Mouse (Mus musculus): ENCODE measurements around the gene Knstrn. TPM values are rescaled to one million over a fixed set of nuclear protein-coding genes. Genes with fewer than 3 reads are reported as not detected.

Gene Knstrn
- total RNA-seq, 2 experiments from 2014 or later = 5.9 to 10.7 TPM

DNA sequence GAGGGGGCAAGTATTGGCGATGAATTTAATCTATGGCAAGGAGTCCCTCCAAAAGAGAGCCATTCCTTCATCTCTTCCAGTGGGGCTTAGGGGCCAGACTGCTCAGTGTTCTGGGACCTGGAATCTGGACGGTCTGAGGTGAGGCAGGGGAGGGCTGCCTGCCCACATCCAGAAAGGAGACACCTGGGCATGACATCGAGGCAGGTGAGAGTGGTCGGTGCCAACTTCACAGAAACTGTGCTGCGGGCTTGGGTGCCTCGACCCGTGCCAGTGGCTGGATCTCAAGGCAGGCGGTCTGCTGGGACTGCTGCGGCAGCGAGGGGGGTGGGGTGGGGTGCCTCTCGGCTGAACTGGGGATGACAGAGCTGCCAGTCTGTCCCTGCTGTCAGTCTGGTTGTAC is 84.0 kb downstream of the Knstrn start:
- intact Hi-C loops (cut with DNase I) = no loop called here
- no peak for DNase-seq

DNA sequence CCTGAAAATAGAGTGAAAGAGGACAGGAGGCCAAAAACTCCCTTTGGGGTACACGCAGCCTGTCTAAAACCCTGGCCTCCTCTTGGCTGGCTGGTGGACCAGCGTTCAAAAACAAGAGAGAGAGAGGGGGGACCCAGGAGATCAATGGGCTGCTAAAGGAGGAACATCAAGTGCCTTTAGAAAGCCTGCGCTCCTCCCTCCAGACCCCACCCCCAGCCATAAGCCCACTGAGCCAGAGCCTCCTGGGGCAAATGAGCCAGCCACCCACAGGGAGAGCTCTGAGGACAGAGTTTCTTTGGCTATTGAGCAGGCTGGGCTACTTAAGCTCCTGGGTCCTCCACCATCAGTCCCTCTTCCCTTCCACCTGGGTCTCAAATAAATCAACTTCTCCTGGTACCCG is 85.0 kb downstream of the Knstrn start:
- no peak for DNase-seq
- intact Hi-C loops (cut with DNase I) = no loop called here

- intact Hi-C loops (cut with DNase I) = no loop called here
- no peak for DNase-seq
Observed at GRCm38 (mm10) chr2:118899306-118899705, 85.5 kb downstream of the Knstrn start.

DNA sequence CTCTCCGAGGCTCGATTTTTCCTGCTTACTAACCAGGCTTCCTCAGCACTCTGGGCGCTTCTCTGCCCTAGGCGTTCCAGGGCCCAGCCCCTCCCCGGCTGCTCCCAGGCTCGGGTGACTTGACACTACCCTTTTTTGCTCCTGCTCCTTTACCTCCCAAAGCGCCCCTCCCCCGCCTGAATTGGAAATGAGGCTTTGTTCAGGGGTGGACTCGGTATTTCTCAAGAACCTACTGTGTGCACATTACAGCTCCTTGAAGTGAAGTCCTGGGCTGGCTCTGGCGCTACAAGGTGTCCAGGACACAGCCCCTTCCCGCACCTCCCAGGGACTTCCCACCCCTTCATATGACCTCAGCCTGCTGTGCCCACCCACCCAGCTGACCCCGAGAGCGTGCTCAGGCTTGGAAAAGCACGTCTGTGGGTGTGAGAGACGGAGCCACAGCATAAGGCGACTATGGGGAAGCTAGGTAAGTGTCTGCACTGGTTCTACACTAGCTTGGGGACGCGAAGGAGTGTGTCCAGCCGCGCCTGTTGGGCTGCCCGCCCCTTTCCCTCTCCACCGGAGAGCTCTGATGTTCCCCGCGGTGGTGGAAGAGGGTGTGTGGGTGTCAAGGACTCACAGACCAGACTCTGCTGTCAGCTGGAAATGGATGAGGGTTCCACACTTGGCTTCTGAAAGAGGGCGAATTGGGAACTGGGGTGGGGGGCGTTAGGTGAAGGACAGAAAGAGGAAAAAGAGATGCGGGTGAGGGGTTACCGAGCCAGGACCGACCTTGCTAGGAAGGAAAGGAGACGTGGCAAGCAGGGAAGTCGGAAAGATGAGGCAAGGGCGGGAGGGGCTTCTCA is 86.4 kb downstream of the Knstrn start, which contains the start of gene Bahd1:
Gene Bahd1, plus strand, starts transcription at position 397 of the 845 bp plus-strand sequence.
- intact Hi-C loops (cut with DNase I) = loop anchor here (10.0 kb wide), 1 partner anchor 285 kb away; no protein-coding TSS in a partner anchor
- DNase-seq = peak; percentile 31 to 35

DNA sequence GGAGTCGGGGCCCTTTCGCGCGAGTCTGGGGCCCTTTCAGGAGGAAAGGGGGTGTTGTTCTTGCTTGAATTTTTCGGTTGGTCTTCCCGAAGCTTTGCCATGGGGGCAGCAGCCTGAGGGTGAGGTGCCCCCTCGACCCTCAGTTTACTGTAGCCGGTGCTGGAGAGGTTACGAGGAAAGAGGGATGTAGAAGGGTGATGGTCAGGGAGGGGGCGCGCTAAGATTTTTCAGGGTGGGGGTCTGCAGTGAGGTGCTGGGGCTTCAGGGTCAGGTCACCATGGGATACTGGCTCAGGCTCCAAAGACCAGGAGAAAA is 87.0 kb downstream of the Knstrn start:
- DNase-seq = no peak
- intact Hi-C loops (cut with DNase I) = loop anchor here (10.0 kb wide), 1 partner anchor 284 kb away; no protein-coding TSS in a partner anchor

DNA sequence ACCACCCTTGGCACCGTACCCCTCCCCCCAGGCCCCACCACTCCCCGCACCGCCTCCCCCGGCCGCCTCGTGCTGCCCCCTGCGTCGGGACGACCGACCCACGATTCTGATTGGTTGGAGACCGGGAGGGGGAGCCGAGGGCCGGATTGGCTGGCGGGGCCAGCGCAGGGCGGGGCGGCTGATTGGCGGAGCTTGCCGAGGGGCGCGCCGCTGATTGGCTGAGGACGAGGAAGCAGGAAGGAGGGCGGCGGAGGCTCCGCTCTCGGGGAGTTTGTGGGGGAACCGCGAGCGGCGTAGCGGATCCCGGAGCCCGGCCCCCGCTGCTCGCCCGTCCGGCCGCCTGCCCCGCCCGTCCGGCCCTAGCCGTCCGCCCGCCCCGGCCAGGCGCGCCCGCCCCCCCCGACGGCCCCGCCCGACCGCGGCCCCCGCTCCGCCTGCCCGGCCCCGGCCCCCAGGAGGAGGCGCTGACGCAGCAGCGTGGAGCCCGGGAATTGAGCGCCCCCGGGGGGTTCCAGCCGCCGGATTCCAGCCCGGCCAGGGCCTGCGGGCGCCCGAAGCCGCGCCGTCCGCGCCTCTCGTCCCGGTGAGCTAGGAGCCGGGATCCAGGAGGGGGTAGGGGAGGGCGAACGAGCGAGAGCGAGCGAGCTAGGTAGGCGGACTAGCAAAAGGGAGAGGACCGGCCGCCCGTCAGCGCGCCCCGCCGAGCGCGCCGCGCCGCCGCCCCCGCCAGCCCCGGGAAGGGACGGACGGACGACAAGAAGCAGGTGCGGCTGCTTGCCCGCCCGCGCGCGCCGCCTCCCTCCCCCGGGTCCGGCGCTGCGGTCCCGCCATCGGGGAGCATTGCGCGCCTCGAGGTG is 87.6 kb downstream of the Knstrn start:
- DNase-seq = peak; percentile 97 to 98
- intact Hi-C loops (cut with DNase I) = loop anchor here (10.0 kb wide), 1 partner anchor 283 kb away; no protein-coding TSS in a partner anchor

DNA sequence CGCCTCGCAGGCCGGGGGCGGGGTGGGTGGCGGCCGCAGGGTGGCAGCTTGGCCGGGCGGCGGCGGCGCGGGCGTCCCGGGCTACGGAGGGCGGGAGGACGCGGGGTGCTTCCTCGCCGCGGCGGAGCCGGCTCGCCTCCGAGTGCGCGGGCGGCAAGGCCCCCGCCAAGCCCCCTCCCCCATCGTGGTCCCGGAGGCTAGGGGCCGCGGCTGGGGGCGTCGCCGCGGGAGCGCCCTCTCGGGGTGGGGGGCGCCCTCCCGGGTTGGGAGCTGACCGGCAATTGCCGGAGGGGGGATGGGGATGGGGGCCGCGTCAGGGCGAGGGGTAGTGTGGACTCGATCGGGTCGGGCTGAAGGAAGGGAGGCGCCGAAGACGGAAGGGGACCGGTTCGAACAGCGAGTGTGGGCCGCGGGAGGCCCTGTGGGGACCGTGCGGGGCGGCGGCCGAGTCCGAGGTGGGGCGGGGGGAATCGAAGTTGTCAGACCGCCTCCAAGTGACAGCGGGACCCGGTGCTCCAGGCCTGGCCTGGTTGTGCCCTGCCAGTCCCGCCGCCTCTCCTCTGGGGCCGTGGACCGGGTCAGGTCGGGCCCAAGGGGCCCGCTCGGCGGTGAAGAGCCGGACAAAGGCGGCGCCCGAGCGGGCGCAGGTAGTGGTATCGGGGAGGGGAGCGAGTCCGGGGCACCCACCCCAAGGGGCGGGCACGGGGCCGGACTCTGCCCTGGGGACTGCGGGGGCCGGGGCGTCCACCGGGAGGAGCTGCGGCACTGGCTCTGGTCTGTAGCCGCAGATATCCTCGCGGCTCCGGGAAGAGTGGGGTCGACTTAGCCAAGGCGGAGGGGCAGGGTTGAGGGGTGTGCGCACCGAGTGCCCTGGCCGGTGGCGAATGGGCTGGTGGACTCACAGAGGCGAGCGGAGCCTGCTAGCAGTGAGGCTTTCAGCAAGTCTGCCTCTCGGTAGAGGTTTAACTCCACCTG is 88.5 kb downstream of the Knstrn start:
- intact Hi-C loops (cut with DNase I) = loop anchor here (10.0 kb wide), 1 partner anchor 282 kb away; no protein-coding TSS in a partner anchor
- DNase-seq = peak; percentile 65 to 66

DNA sequence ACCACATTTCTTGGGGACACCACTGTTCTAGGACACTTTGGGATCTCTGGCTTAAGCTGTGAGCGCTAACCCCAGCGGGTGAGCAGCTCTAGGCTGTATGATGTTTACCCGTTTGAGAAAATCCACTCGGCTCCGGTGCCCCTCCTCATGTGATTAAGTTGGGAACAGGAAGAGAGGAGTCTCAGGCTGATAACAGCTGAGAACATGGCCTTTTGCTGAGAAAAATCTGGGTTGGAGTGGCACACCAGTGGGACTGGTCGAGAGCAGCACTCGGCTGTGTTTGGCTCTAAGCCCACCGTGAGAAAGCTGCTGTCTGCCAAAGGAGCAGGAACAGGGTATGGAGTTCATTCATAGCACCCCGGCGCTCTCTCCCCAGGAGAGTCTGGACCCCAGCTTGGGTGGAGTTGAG is 89.5 kb downstream of the Knstrn start:
- intact Hi-C loops (cut with DNase I) = loop anchor here (10.0 kb wide), 1 partner anchor 281 kb away; no protein-coding TSS in a partner anchor
- DNase-seq = peak in 1 of 2 experiments; percentile 42

Other genes with a start within 250 kb of the Knstrn start
- 1 to 10 TPM; 3.8 to 8.5 TPM for gene Bub1b, start 215.8 kb upstream of the Knstrn start, total RNA-seq (2021)
- 10 to 100 TPM in 1 of 2 experiments, 1 to 10 TPM in 1; 7.8 to 10.9 TPM for gene Pak6, start 150.7 kb upstream of the Knstrn start, total RNA-seq (2021)
- gene Ankrd63, start 110.0 kb upstream of the Knstrn start, total RNA-seq (2021) = 1 to 10 TPM; 1.7 to 2.8 TPM
- 1 to 10 TPM; 2.4 to 2.7 TPM for gene Plcb2, start 85.6 kb upstream of the Knstrn start, total RNA-seq (2021)
- 10 to 100 TPM; 36.2 to 38.6 TPM for gene Inafm2, start 68.2 kb upstream of the Knstrn start, total RNA-seq (2021)
- gene Ccdc9b, start 51.3 kb upstream of the Knstrn start, total RNA-seq (2021) = 10 to 100 TPM; 15.5 to 17.5 TPM
- not detected for gene Phgr1, start 41.2 kb upstream of the Knstrn start, total RNA-seq (2021)
- gene Disp2, start 34.3 kb upstream of the Knstrn start, total RNA-seq (2021) = under 1 TPM; 0.02 to 0.10 TPM
- gene Ivd, start 48.0 kb downstream of the Knstrn start, total RNA-seq (2021) = 100 to 1,000 TPM; 150 to 163 TPM
- gene Bahd1, start 86.4 kb downstream of the Knstrn start, total RNA-seq (2021) = 10 to 100 TPM; 15.9 to 17.7 TPM
- 10 to 100 TPM; 10.2 to 11.3 TPM for gene Chst14, start 112.5 kb downstream of the Knstrn start, total RNA-seq (2021)
- gene Ccdc32, start 215.4 kb downstream of the Knstrn start, total RNA-seq (2021) = 10 to 100 TPM; 12.8 TPM
- 1 to 10 TPM; 4.1 to 4.3 TPM for gene Rpusd2, start 220.8 kb downstream of the Knstrn start, total RNA-seq (2021)
- gene Knl1, start 233.1 kb downstream of the Knstrn start, total RNA-seq (2021) = 1 to 10 TPM; 3.0 to 4.0 TPM